Mouse (Mus musculus) stomach, embryonic 14.5 days (tissue): ENCODE measurements around the gene Krtap14. TPM values are rescaled to one million over a fixed set of nuclear protein-coding genes. Genes with fewer than 3 reads are reported as not detected.

Source experiments
- ATAC-seq: fragments of 200-750 bp; cut with Nextera tagmentation; 2 replicates; pipeline ENCODE4 v1.8.0; 2017; ENCODE audit warnings: low read depth, moderate TSS enrichment; ENCODE audit not compliant: insufficient number of reproducible peaks, insufficient read depth, low FRiP score
- H3K27ac ChIP-seq: fragments of 300-500 bp; sonication (generic); 2 replicates; pipeline ENCODE4 v1.5.1; 2014; ENCODE audit warnings: mild to moderate bottlenecking, low read length, moderate library complexity, mixed read lengths
- H3K27me3 ChIP-seq: fragments of 300-500 bp; sonication (generic); 2 replicates; pipeline ENCODE4 v1.6.1; 2014; ENCODE audit warnings: low read length, control low read depth, mixed read lengths; ENCODE audit not compliant: control insufficient read depth, insufficient read depth
- H3K36me3 ChIP-seq: fragments of 300-500 bp; sonication (generic); 2 replicates; pipeline ENCODE4 v1.6.1; 2014; ENCODE audit warnings: mild to moderate bottlenecking, control low read depth, low read length, moderate library complexity, mixed read lengths; ENCODE audit not compliant: control insufficient read depth, insufficient read depth
- H3K4me1 ChIP-seq: fragments of 300-500 bp; sonication (generic); 2 replicates; pipeline ENCODE4 v1.6.1; 2014; ENCODE audit warnings: low read length, control low read depth, mixed read lengths; ENCODE audit not compliant: control insufficient read depth, insufficient read depth
- H3K4me2 ChIP-seq: fragments of 300-500 bp; sonication (generic); replicated peaks from 2 replicates; pipeline ENCODE4 v1.6.1; 2014; ENCODE audit warnings: low read depth, low read length, control low read depth
- H3K4me3 ChIP-seq: fragments of 300-500 bp; sonication (generic); 2 replicates; pipeline ENCODE4 v1.5.1; 2014; ENCODE audit warnings: low read depth, low read length, control low read depth
- H3K9ac ChIP-seq: fragments of 300-500 bp; sonication (generic); replicated peaks from 2 replicates; pipeline ENCODE4 v1.6.1; 2014; ENCODE audit warnings: low read depth, mild to moderate bottlenecking, control low read depth, low read length, moderate library complexity, mixed read lengths
- H3K9me3 ChIP-seq: fragments of 300-500 bp; sonication (generic); 2 replicates; pipeline ENCODE4 v1.6.1; 2016; ENCODE audit warnings: low read depth, low read length, control low read depth; ENCODE audit not compliant: control insufficient read depth
- WGBS: fragments of 180-500 bp; shearing (Covaris S2); extraction: QIAGEN DNeasy Blood & Tissue Kit; methylation state at CpG from one replicate; pipeline ENCODE4 v1.1.7; 2014; 5-methylcytosine and 5-hydroxymethylcytosine counted together
- polyA plus RNA-seq: library from polyadenylated mRNA; unstranded; fragments of >200 nt; fragmentation: Nextera tagmentation; extraction: Ambion mirVana; gene quantifications from 2 replicates; pipeline ENCODE4 v1.2.1, GENCODE M21; 2014

Krtap14 gene
- polyA plus RNA-seq, 1 experiment from 2014 or later, result not detected

DNA sequence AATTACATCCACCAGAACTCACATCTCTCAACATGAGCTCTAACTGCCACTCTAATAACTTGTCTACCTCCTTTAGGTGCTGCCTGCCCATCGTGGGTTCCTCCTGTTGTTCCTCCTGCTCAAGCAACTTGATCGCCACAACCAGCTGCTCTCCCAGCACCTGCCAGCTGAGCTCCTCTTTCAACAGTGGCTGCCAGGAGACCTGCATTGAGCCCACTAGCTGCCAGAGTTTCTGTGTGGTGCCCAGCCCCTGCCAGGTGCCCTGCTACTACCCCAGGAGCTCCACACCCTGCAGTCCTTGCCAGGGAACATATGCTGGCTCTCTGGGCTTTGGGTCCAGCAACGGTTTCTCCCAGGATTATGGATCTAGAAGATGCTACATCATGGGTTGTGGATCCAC, 5.9 kb downstream of the Krtap14 start, which contains the start of gene Krtap15:
TSS of gene Krtap15 (plus strand) at position 150 of the 400 bp plus-strand sequence.
- ATAC-seq, result no peak
- 85% methylated on average over 3 of the region's 3 CpGs for WGBS
- Histone ChIP-seq H3K4me1 (no peaks in the 10 kb centered on the region), H3K27ac (no peak within 1 kb of the TSS), H3K4me3 (no peak within 1 kb of the TSS), H3K9ac (no peak within 1 kb of the TSS), H3K4me2 (no peak within 1 kb of the TSS), H3K9me3 (no peaks in the 10 kb centered on the region), H3K36me3 (no peaks in the 10 kb centered on the region), H3K27me3 (no peaks in the 10 kb centered on the region)

DNA sequence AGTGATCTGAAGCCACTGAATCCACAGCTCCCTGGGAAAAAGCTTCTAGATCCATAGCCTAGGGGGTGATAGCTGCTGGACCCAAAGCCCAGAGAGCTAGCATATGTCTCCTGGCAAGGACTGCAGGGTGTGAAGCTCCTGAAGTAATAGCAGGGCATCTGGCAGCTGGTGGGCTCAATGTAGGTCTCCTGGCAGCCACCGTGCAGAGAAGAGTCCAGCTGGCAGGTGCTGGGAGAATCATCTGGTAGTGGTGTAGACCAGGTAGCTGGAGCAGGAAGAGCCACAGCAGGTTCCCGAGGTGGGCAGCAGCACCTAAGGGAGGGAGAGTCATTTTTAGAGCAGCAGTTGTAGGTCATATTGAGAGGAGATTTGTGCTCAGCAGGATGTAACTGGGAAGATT, 14.1 kb downstream of the Krtap14 start, which contains the start of gene Gm20741:
TSS of gene Gm20741 (minus strand) at position 394 of the 400 bp plus-strand sequence.
- 70% methylated on average over 2 of the region's 2 CpGs for WGBS
- H3K4me3 ChIP-seq, result no peak within 1 kb of the TSS
- no peaks in the 10 kb centered on the region for H3K4me1 ChIP-seq
- no peaks in the 10 kb centered on the region for H3K9me3 ChIP-seq
- no peak within 1 kb of the TSS for H3K9ac ChIP-seq
- ATAC-seq, result no peak
- H3K27me3 ChIP-seq, result no peaks in the 10 kb centered on the region
- H3K36me3 ChIP-seq, result no peaks in the 10 kb centered on the region
- H3K4me2 ChIP-seq, result no peak within 1 kb of the TSS
- H3K27ac ChIP-seq, result no peak within 1 kb of the TSS

DNA sequence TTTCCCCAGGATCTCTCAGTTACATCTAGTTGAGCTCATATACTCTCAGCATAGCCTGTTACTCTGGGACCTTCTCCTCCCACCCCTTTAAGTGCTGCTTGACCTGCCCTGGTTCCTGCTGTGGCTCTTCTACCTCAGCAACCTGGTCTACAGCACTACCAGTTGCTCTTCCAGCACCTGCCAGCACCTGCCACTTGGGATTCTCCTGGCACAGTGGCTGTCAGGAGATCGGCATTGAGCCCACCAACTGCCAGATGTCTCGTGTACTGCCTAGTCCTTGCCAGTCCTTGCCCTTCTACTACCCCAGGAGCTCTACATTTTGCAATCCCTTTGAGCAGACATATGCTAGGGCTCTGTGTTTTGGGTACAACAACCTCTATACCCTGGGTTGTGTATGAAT, 39.2 kb downstream of the Krtap14 start:
- WGBS, result 80% methylated on average over 2 of the region's 2 CpGs
- no peak overlapping the region for H3K4me3 ChIP-seq
- ATAC-seq, result no peak
- no peak overlapping the region for H3K27ac ChIP-seq
- H3K9ac ChIP-seq, result no peak overlapping the region
- no peak overlapping the region for H3K4me2 ChIP-seq
- H3K4me1 ChIP-seq, result no peaks in the 10 kb centered on the region
- no peaks in the 10 kb centered on the region for H3K27me3 ChIP-seq
- H3K9me3 ChIP-seq, result no peaks in the 10 kb centered on the region
- H3K36me3 ChIP-seq, result no peaks in the 10 kb centered on the region

DNA sequence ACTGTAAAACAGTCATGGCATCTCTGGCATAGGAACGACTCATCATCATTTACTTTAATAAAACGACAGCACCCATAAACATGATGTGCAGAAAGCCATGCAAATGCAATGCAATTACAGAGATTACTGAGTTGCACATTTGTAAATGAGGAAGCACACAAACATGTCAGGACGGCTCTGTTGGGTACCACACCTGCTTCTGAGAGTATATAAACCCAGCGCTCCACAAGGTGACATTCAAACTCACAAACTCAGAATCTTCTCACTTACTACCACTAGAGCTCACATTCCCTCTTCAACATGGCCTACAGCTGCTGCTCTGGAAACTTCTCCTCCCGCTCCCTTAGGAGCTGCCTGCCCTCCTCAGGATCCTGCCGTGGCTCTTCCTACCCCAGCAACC, 48.3 kb downstream of the Krtap14 start, which contains the start of gene Gm5965:
TSS of gene Gm5965 (plus strand) at position 301 of the 400 bp plus-strand sequence.
- no peaks in the 10 kb centered on the region for H3K36me3 ChIP-seq
- H3K4me1 ChIP-seq, result no peaks in the 10 kb centered on the region
- no peak within 1 kb of the TSS for H3K27ac ChIP-seq
- no peaks in the 10 kb centered on the region for H3K9me3 ChIP-seq
- no peak within 1 kb of the TSS for H3K4me3 ChIP-seq
- no peak for ATAC-seq
- 87% methylated on average over 5 of the region's 6 CpGs for WGBS
- H3K27me3 ChIP-seq, result no peaks in the 10 kb centered on the region
- no peak within 1 kb of the TSS for H3K9ac ChIP-seq
- H3K4me2 ChIP-seq, result no peak within 1 kb of the TSS

DNA sequence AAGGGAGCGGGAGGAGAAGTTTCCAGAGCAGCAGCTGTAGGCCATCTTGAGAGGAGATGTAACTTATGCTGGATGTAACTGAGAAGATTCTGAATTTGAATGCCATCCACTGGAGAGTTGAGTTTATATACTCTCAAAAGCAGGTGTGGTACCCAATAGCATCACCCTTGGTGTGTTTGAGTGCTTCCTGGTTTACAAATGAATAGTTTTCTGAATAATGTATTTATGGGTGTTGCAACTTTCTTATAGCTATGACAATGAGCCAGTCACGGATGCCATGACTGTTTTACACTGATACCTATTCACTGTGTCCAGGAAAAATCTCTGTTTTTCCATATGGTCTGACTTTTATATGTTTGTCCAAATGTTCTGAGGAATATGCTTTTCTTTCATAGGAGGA, 51.8 kb downstream of the Krtap14 start, which contains the start of gene 2310057N15Rik:
TSS of gene 2310057N15Rik (minus strand) at position 101 of the 400 bp plus-strand sequence.
- Histone ChIP-seq H3K27ac (no peak within 1 kb of the TSS), H3K27me3 (no peaks in the 10 kb centered on the region), H3K9ac (no peak within 1 kb of the TSS), H3K4me3 (no peak within 1 kb of the TSS), H3K36me3 (no peaks in the 10 kb centered on the region), H3K9me3 (no peaks in the 10 kb centered on the region), H3K4me1 (no peaks in the 10 kb centered on the region), H3K4me2 (no peak within 1 kb of the TSS)
- no peak for ATAC-seq
- 86% methylated on average over 2 of the region's 2 CpGs for WGBS

Other genes with a start within 250 kb of the Krtap14 start
- gene Krtap24-1, start 213.9 kb downstream of the Krtap14 start, polyA plus RNA-seq, result not detected in 2 replicates
- not detected in 2 replicates for gene 2310079G19Rik, start 198.5 kb downstream of the Krtap14 start, polyA plus RNA-seq
- gene Krtap26-1, start 178.3 kb downstream of the Krtap14 start, polyA plus RNA-seq, result not detected in 2 replicates
- gene Krtap27-1, start 154.5 kb downstream of the Krtap14 start, polyA plus RNA-seq, result not detected in 2 replicates
- not detected in 2 replicates for gene 2310061N02Rik, start 118.2 kb downstream of the Krtap14 start, polyA plus RNA-seq
- gene Krtap13-1, start 97.3 kb downstream of the Krtap14 start, polyA plus RNA-seq, result not detected in 2 replicates
- not detected in 2 replicates for gene Krtap13, start 74.5 kb downstream of the Krtap14 start, polyA plus RNA-seq
- not detected in 2 replicates for gene 2310034C09Rik, start 67.3 kb downstream of the Krtap14 start, polyA plus RNA-seq
- gene 2310057N15Rik, start 51.9 kb downstream of the Krtap14 start, polyA plus RNA-seq, result not detected in 2 replicates
- gene Gm5965, start 48.2 kb downstream of the Krtap14 start, polyA plus RNA-seq, result not detected in 2 replicates
- gene Gm20741, start 13.9 kb downstream of the Krtap14 start, polyA plus RNA-seq, result not detected in 2 replicates
- gene Krtap15, start 5.9 kb downstream of the Krtap14 start, polyA plus RNA-seq, result not detected in 2 replicates
- not detected in 2 replicates for gene Krtap19-1, start 43.3 kb upstream of the Krtap14 start, polyA plus RNA-seq
- gene Krtap19-2, start 48.1 kb upstream of the Krtap14 start, polyA plus RNA-seq, result not detected in 2 replicates
- gene Krtap19-3, start 51.9 kb upstream of the Krtap14 start, polyA plus RNA-seq, result not detected in 2 replicates
- not detected in 2 replicates for gene Krtap19-4, start 58.9 kb upstream of the Krtap14 start, polyA plus RNA-seq
- gene Krtap19-5, start 70.3 kb upstream of the Krtap14 start, polyA plus RNA-seq, result not detected in 2 replicates
- gene Krtap19-9b, start 106.1 kb upstream of the Krtap14 start, polyA plus RNA-seq, result not detected in 2 replicates
- not detected in 2 replicates for gene Krtap16-3, start 136.7 kb upstream of the Krtap14 start, polyA plus RNA-seq
- gene Krtap22-2, start 184.6 kb upstream of the Krtap14 start, polyA plus RNA-seq, result not detected in 2 replicates
- gene Gm10229, start 189.1 kb upstream of the Krtap14 start, polyA plus RNA-seq, result not detected in 2 replicates
- not detected in 2 replicates for gene Krtap6-1, start 205.6 kb upstream of the Krtap14 start, polyA plus RNA-seq
- gene Gm10228, start 215.3 kb upstream of the Krtap14 start, polyA plus RNA-seq, result not detected in 2 replicates
- gene Krtap6-5, start 221.7 kb upstream of the Krtap14 start, polyA plus RNA-seq, result not detected in 2 replicates
- not detected in 2 replicates for gene 1110025L11Rik, start 237.9 kb upstream of the Krtap14 start, polyA plus RNA-seq